Mouse (Mus musculus) liver, adult 2 months (tissue): ENCODE measurements around the gene Slc35g1. TPM values are rescaled to one million over a fixed set of nuclear protein-coding genes. Genes with fewer than 3 reads are reported as not detected.
"Not testable (repeated sequence)": the region's sequence is repeated elsewhere in the genome, so short reads cannot be mapped to it uniquely, and the experiment has no call there.

Source experiments
- DNase-seq: peaks from one replicate; pipeline ENCODE4 v3.0.0-alpha.2; 2011; ENCODE audit warnings: low read depth, low spot score; ENCODE audit errors: extremely low read depth
- H3K27ac ChIP-seq: fragments of 200-500 bp; replicated peaks from 2 replicates; pipeline ENCODE4 v1.5.1; 2012; ENCODE audit warnings: low read depth, mild to moderate bottlenecking, control low read depth, inconsistent platforms, low read length; ENCODE audit not compliant: insufficient read depth
- H3K27me3 ChIP-seq: fragments of 200-500 bp; 2 replicates; pipeline ENCODE4 v1.6.1; 2012; ENCODE audit warnings: mild to moderate bottlenecking, moderate library complexity, low read length, inconsistent platforms; ENCODE audit not compliant: control insufficient read depth, insufficient read depth
- H3K36me3 ChIP-seq: fragments of 200-500 bp; 2 replicates; pipeline ENCODE4 v1.6.1; 2012; ENCODE audit warnings: low read length, inconsistent platforms; ENCODE audit not compliant: control insufficient read depth, insufficient read depth
- H3K4me1 ChIP-seq: fragments of 200-500 bp; 2 replicates; pipeline ENCODE4 v1.6.1; 2011; ENCODE audit warnings: low read length; ENCODE audit not compliant: control insufficient read depth, insufficient read depth
- H3K4me3 ChIP-seq: fragments of 200-500 bp; 2 replicates; pipeline ENCODE4 v1.5.1; 2011; ENCODE audit warnings: low read depth, mild to moderate bottlenecking, control low read depth, low read length, moderate library complexity; ENCODE audit not compliant: insufficient read depth
- H3K79me2 ChIP-seq: fragments of 200-500 bp; 2 replicates; pipeline ENCODE4 v1.6.1; 2012; ENCODE audit warnings: inconsistent platforms, mild to moderate bottlenecking, low read length, moderate library complexity; ENCODE audit not compliant: control insufficient read depth, insufficient read depth
- H3K9ac ChIP-seq: fragments of 200-500 bp; 2 replicates; pipeline ENCODE4 v1.6.1; 2012; ENCODE audit warnings: low read depth, mild to moderate bottlenecking, control low read depth, inconsistent platforms, low read length
- CTCF ChIP-seq: fragments of 200-500 bp; IDR thresholded peaks from 2 replicates; pipeline ENCODE4 v1.5.1; 2011; ENCODE audit warnings: low read depth, low read length, control low read depth
- POLR2A ChIP-seq: fragments of 200-500 bp; IDR thresholded peaks from 2 replicates; pipeline ENCODE4 v1.6.1; 2011; ENCODE audit warnings: low read length, control low read depth; ENCODE audit not compliant: insufficient read depth; ENCODE audit errors: extremely low read depth
- WGBS: fragments of 180-500 bp; shearing (Covaris S2); methylation state at CpG from one replicate; pipeline ENCODE4 v1.1.7; 2018; 5-methylcytosine and 5-hydroxymethylcytosine counted together
- polyA plus RNA-seq: library from polyadenylated mRNA; depleted of rRNA; stranded (reverse); fragments of >200 nt; gene quantifications from 2 replicates; pipeline ENCODE4 v1.2.3, GENCODE M21; 2012
- total RNA-seq: library from RNA; depleted of rRNA; stranded (reverse); fragments of >200 nt; gene quantifications from 2 replicates; pipeline ENCODE4 v1.2.3, GENCODE M21; 2014

Slc35g1 gene
- total and polyA plus RNA-seq, 2 experiments: 4.7 to 16.3 TPM

DNA sequence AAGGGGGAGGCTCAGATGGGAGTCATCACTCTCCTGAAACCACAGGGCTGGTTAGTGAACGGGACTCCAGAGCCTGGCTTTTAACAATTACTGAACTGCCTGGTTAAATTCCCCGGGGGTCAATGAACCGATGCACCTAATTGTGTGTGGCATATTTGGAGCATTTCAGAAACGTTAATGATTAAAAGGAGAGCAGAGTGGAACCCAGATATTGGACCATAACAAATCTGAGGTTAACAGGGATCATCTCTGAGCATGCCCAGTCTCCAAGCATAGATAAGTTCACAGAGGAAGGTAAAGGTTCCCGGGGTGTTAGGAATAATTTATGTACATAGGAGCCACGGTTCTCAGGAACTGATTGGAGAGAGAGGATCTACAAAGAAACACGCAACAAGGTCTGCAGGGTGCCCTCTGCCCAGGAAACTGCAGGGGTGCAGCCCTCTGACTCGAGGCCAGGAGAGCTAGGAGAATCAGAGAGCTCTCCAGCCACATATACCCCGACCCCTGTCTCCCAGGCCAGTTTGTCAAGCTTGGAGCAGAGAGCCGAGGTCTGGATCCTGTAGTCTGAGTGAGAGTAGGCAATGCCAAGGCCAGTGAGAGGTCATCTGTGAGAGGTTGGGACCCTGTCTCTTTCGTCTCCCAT is 23.2 kb upstream of the Slc35g1 start:
- TF ChIP-seq CTCF (no peak), POLR2A (no peak)
- DNase-seq: peak; percentile 99
- peak overlapping the region; percentile 44 for H3K4me3 ChIP-seq

GRCm38 (mm10) chr19:38373371-38373770 is 22.4 kb upstream of the Slc35g1 start:
- 41% methylated on average over 2 of the region's 2 CpGs for WGBS
- no peak for TF ChIP-seq CTCF
- no peak for TF ChIP-seq POLR2A

More for the DNA sequence above, 23.2 kb upstream of the Slc35g1 start:
- H3K4me1 ChIP-seq: peaks cover 25% of the 10 kb centered on the region
- H3K36me3 ChIP-seq: no peaks in the 10 kb centered on the region
- WGBS: 11% methylated on average over 11 of the region's 11 CpGs
- peak overlapping the region; percentile 26 for H3K9ac ChIP-seq
- H3K27me3 ChIP-seq: no peaks in the 10 kb centered on the region
- no peaks in the 10 kb centered on the region; the same call in 1 of the 2 replicates for H3K79me2 ChIP-seq
- H3K27ac ChIP-seq: peak overlapping the region; percentile 79

GRCm38 (mm10) chr19:38383769-38384168 is 12.0 kb upstream of the Slc35g1 start:
- H3K36me3 ChIP-seq: no peaks in the 10 kb centered on the region
- no peaks in the 10 kb centered on the region for H3K4me1 ChIP-seq
- no peaks in the 10 kb centered on the region for H3K79me2 ChIP-seq
- H3K27me3 ChIP-seq: no peaks in the 10 kb centered on the region
- H3K4me3 ChIP-seq: no peak overlapping the region
- WGBS: 88% methylated on average over 12 of the region's 12 CpGs
- DNase-seq: no peak
- no peak overlapping the region for H3K9ac ChIP-seq
- H3K27ac ChIP-seq: no peak overlapping the region
- no peak for TF ChIP-seq POLR2A
- no peak for TF ChIP-seq CTCF

More at GRCm38 (mm10) chr19:38373371-38373770, 22.4 kb upstream of the Slc35g1 start:
- Histone ChIP-seq H3K36me3 (no peaks in the 10 kb centered on the region), H3K4me1 (peaks cover 25% of the 10 kb centered on the region), H3K4me3 (no peak overlapping the region), H3K27ac (peak overlapping the region; percentile 46), H3K9ac (no peak overlapping the region), H3K27me3 (no peaks in the 10 kb centered on the region), H3K79me2 (no peaks in the 10 kb centered on the region; the same call in 1 of the 2 replicates)
- no peak for DNase-seq

DNA sequence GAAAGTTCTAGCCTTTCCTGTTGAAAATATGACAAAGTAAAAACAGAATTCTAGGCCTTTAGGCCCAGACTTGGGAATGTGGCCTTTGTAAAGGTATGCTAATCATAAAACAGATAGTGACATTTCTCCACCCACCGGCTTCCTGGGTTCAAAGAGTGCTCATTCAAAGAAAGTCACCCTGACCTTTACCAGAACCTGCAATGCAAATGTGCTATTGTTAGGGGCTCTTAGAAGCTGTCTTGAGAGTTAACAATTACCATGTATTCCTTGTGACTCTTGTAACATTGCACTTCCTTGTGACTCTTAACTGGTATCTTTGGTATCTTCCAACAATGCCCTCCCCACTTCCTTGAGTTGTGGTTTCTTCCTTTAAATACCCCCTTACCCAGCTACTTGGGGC is 8.8 kb upstream of the Slc35g1 start:
- H3K4me1 ChIP-seq, H3K9ac ChIP-seq, H3K36me3 ChIP-seq, H3K4me3 ChIP-seq, H3K79me2 ChIP-seq, DNase-seq, H3K27ac ChIP-seq, H3K27me3 ChIP-seq: not testable (repeated sequence)
- 92% methylated on average over 1 of the region's 1 CpGs for WGBS

GRCm38 (mm10) chr19:38387835-38388234 is 7.9 kb upstream of the Slc35g1 start:
- H3K79me2 ChIP-seq: no peaks in the 10 kb centered on the region
- H3K9ac ChIP-seq: no peak overlapping the region
- 96% methylated on average over 4 of the region's 4 CpGs for WGBS
- no peak for DNase-seq
- TF ChIP-seq CTCF (no peak), POLR2A (no peak)
- no peaks in the 10 kb centered on the region for H3K36me3 ChIP-seq
- no peak overlapping the region for H3K4me3 ChIP-seq
- H3K4me1 ChIP-seq: no peaks in the 10 kb centered on the region
- no peaks in the 10 kb centered on the region for H3K27me3 ChIP-seq
- no peak overlapping the region for H3K27ac ChIP-seq

DNA sequence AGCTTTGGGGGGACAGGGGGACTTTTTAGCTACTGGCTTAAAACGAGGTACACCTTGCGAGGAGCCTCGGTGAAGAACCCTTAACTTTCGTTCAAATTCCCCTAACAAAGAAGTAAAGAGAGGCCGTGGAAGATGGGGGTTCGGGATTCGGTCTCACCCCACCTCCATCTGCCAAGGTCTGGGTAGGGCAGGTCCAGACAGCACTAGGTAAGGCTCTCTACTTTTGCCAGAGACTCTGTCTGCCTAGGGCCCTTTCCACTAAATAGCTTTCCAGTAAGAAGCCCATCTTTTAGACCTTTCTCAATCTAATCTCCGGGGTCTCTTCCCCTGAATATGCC is 822 bp downstream of the Slc35g1 start:
- WGBS: 22% methylated on average over 8 of the region's 8 CpGs
- Histone ChIP-seq H3K27me3 (no peaks in the 10 kb centered on the region), H3K36me3 (peaks cover 11% of the 10 kb centered on the region), H3K79me2 (peaks cover 15% of the 10 kb centered on the region; the same call in 1 of the 2 replicates), H3K4me3 (peak overlapping the region; percentile 95), H3K4me1 (peaks cover 14% of the 10 kb centered on the region), H3K27ac (peak overlapping the region; percentile 98), H3K9ac (peak overlapping the region; percentile 77)
- no peak for DNase-seq
- TF ChIP-seq POLR2A (no peak), CTCF (no peak)
